Mouse (Mus musculus) embryonic facial prominence, embryonic 14.5 days (tissue): ENCODE measurements around the gene Prpf3. TPM values are rescaled to one million over a fixed set of nuclear protein-coding genes. Genes with fewer than 3 reads are reported as not detected.
A peak's percentile ranks its signal among the peaks of the same experiment; 100 is the strongest.
"Not testable (repeated sequence)": the region's sequence is repeated elsewhere in the genome, so short reads cannot be mapped to it uniquely, and the experiment has no call there.

Experiments
- ATAC-seq: fragments of 200-750 bp; cut with Nextera tagmentation; 2 replicates; pipeline ENCODE4 v1.8.0; 2017; ENCODE audit warnings: low read depth, moderate number of reproducible peaks, moderate TSS enrichment
- DNase-seq: peaks from one replicate; pipeline ENCODE4 v3.0.0-alpha.2; 2015; ENCODE audit warnings: low spot score
- H3K27ac ChIP-seq: fragments of 300-500 bp; sonication (generic); replicated peaks from 2 replicates; pipeline ENCODE4 v1.5.1; 2014; ENCODE audit warnings: low read depth, mild to moderate bottlenecking, low read length, moderate library complexity
- H3K27me3 ChIP-seq: fragments of 300-500 bp; sonication (generic); replicated peaks from 2 replicates; pipeline ENCODE4 v1.6.1; 2014; ENCODE audit warnings: low read length; ENCODE audit not compliant: control insufficient read depth, insufficient read depth
- H3K36me3 ChIP-seq: fragments of 300-500 bp; sonication (generic); 2 replicates; pipeline ENCODE4 v1.6.1; 2014; ENCODE audit warnings: low read length, mixed read lengths; ENCODE audit not compliant: control insufficient read depth, insufficient read depth
- H3K4me1 ChIP-seq: fragments of 300-500 bp; sonication (generic); 2 replicates; pipeline ENCODE4 v1.6.1; 2014; ENCODE audit warnings: antibody characterized with exemption, low read length; ENCODE audit not compliant: control insufficient read depth, insufficient read depth
- H3K4me2 ChIP-seq: fragments of 300-500 bp; sonication (generic); 2 replicates; pipeline ENCODE4 v1.6.1; 2014; ENCODE audit warnings: low read depth, mild to moderate bottlenecking, low read length, moderate library complexity, mixed read lengths
- H3K4me3 ChIP-seq: fragments of 300-500 bp; sonication (generic); 2 replicates; pipeline ENCODE4 v1.5.1; 2014; ENCODE audit warnings: low read depth, mild to moderate bottlenecking, low read length
- H3K9ac ChIP-seq: fragments of 300-500 bp; sonication (generic); 2 replicates; pipeline ENCODE4 v1.6.1; 2014; ENCODE audit warnings: low read depth, mild to moderate bottlenecking, low read length, moderate library complexity, mixed read lengths
- H3K9me3 ChIP-seq: fragments of 300-500 bp; sonication (generic); 2 replicates; pipeline ENCODE4 v1.6.1; 2016; ENCODE audit warnings: low read length; ENCODE audit not compliant: control insufficient read depth
- WGBS: fragments of 180-500 bp; shearing (Covaris S2); extraction: QIAGEN DNeasy Blood & Tissue Kit; methylation state at CpG from one replicate; pipeline ENCODE4 v1.1.7; 2014; 5-methylcytosine and 5-hydroxymethylcytosine counted together
- polyA plus RNA-seq: library from polyadenylated mRNA; unstranded; fragments of >200 nt; fragmentation: Nextera tagmentation; extraction: Ambion mirVana; gene quantifications from 2 replicates; pipeline ENCODE4 v1.2.1, GENCODE M21; 2014

The Prpf3 gene
- polyA plus RNA-seq, 1 experiment from 2014 or later: 41.9 TPM

GRCm38 (mm10) chr3:95894317-95895160 is 38.9 kb upstream of the Prpf3 start:
- peak overlapping the region; percentile 70 for H3K4me3 ChIP-seq
- ATAC-seq (0 out of 2 replicates have a peak, but pooled peaks have one; percentile 0), DNase-seq (peak; percentile 44)
- 11% methylated on average over 15 of the region's 16 CpGs for WGBS
- no peaks in the 10 kb centered on the region for H3K9me3 ChIP-seq
- H3K27me3 ChIP-seq: no peaks in the 10 kb centered on the region
- peak overlapping the region; percentile 70 for H3K27ac ChIP-seq
- H3K36me3 ChIP-seq: peaks cover 13% of the 10 kb centered on the region
- peak overlapping the region; percentile 81 for H3K9ac ChIP-seq
- peak overlapping the region; percentile 85 for H3K4me2 ChIP-seq
- H3K4me1 ChIP-seq: peaks cover 13% of the 10 kb centered on the region; the same call in 1 of the 2 replicates

GRCm38 (mm10) chr3:95893606-95894316 is 38.1 kb upstream of the Prpf3 start, which contains the start of gene Aph1a:
Gene Aph1a (plus strand): TSS chr3:95893969.
- not testable (repeated sequence) for H3K27me3 ChIP-seq, H3K9me3 ChIP-seq
- Histone ChIP-seq H3K27ac (peak within 1 kb of the TSS; percentile 87), H3K36me3 (peaks cover 13% of the 10 kb centered on the region), H3K4me3 (peak within 1 kb of the TSS; percentile 70), H3K4me2 (peak within 1 kb of the TSS; percentile 85), H3K4me1 (peaks cover 13% of the 10 kb centered on the region; the same call in 1 of the 2 replicates), H3K9ac (peak within 1 kb of the TSS; percentile 81)
- DNase-seq (peak; percentile 99), ATAC-seq (peak; percentile 98)
- 0% methylated on average over 20 of the region's 43 CpGs for WGBS

GRCm38 (mm10) chr3:95893126-95893525 is 37.4 kb upstream of the Prpf3 start:
- peaks cover 9% of the 10 kb centered on the region for H3K36me3 ChIP-seq
- no peak for DNase-seq
- H3K4me3 ChIP-seq: peak overlapping the region; percentile 70
- 17% methylated on average over 7 of the region's 7 CpGs for WGBS
- H3K9me3 ChIP-seq: no peaks in the 10 kb centered on the region
- H3K4me2 ChIP-seq: peak overlapping the region; percentile 70
- H3K9ac ChIP-seq: peak overlapping the region; percentile 56
- no peaks in the 10 kb centered on the region for H3K27me3 ChIP-seq
- H3K27ac ChIP-seq: peak overlapping the region; percentile 87
- no peak for ATAC-seq
- peaks cover 13% of the 10 kb centered on the region; the same call in 1 of the 2 replicates for H3K4me1 ChIP-seq

GRCm38 (mm10) chr3:95892066-95893052 is 36.7 kb upstream of the Prpf3 start:
- Histone ChIP-seq H3K27ac (peak overlapping the region; percentile 87), H3K4me2 (peak overlapping the region; percentile 70), H3K9me3 (no peaks in the 10 kb centered on the region), H3K4me1 (peaks cover 13% of the 10 kb centered on the region; the same call in 1 of the 2 replicates), H3K4me3 (peak overlapping the region; percentile 19), H3K9ac (peak overlapping the region; percentile 43), H3K36me3 (peaks cover 1% of the 10 kb centered on the region; the same call in 1 of the 2 replicates), H3K27me3 (no peaks in the 10 kb centered on the region)
- ATAC-seq (no peak), DNase-seq (peak; percentile 40)
- 27% methylated on average over 11 of the region's 11 CpGs for whole genome bisulfite sequencing

- Histone ChIP-seq H3K9ac (peak within 1 kb of the TSS; percentile 43), H3K4me2 (peak within 1 kb of the TSS; percentile 42), H3K27me3 (no peaks in the 10 kb centered on the region), H3K4me3 (peak within 1 kb of the TSS; percentile 19), H3K4me1 (peaks cover 13% of the 10 kb centered on the region; the same call in 1 of the 2 replicates), H3K27ac (peak within 1 kb of the TSS; percentile 87), H3K36me3 (no peaks in the 10 kb centered on the region), H3K9me3 (no peaks in the 10 kb centered on the region)
- 27% methylated on average over 12 of the region's 12 CpGs for WGBS
- ATAC-seq: peak; percentile 31; the same call in 1 of the 2 replicates
- peak; percentile 87 for DNase-seq
Observed at GRCm38 (mm10) chr3:95891211-95892065, 35.8 kb upstream of the Prpf3 start, which contains the start of gene BC028528. Gene BC028528 (minus strand): TSS chr3:95892005.

GRCm38 (mm10) chr3:95889664-95890063 is 34.0 kb upstream of the Prpf3 start:
- Histone ChIP-seq H3K27ac (no peak overlapping the region; the same call in 1 of the 2 replicates), H3K4me3 (no peak overlapping the region), H3K9ac (no peak overlapping the region), H3K9me3 (no peaks in the 10 kb centered on the region), H3K4me2 (no peak overlapping the region), H3K27me3 (no peaks in the 10 kb centered on the region), H3K4me1 (peaks cover 9% of the 10 kb centered on the region; the same call in 1 of the 2 replicates), H3K36me3 (no peaks in the 10 kb centered on the region)
- no peak for DNase-seq
- no peak for ATAC-seq
- 33% methylated on average over 3 of the region's 3 CpGs for WGBS

DNA sequence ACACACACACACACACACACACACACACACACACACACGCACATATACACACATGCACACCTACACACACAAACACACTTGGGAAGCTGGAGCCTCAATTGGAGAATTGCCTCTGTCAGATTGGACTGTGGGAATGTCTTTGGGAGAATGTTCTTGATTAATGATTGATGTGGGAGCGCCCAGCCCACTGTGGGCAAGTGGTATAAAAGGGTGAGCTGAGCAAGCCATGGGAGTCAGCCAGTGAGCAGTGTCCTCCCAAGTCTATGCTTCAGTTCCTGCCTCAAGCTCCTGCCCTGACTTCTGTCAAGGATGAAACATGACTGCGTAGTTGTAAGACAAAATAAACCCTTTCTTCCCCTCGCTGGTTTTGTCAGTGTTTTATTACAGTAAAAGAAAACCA is 31.9 kb upstream of the Prpf3 start:
- ATAC-seq (no peak), DNase-seq (no peak)
- Histone ChIP-seq H3K36me3 (no peaks in the 10 kb centered on the region), H3K9me3 (no peaks in the 10 kb centered on the region), H3K4me3 (no peak overlapping the region), H3K27ac (no peak overlapping the region), H3K4me1 (peaks cover 14% of the 10 kb centered on the region; the same call in 1 of the 2 replicates), H3K27me3 (no peaks in the 10 kb centered on the region), H3K4me2 (no peak overlapping the region), H3K9ac (no peak overlapping the region; the same call in 1 of the 2 replicates)
- 71% methylated on average over 4 of the region's 4 CpGs for WGBS
